Mouse (Mus musculus) MEL (cell line): Measurements from ENCODE around the gene Gid4.
A peak's percentile ranks its signal among the peaks of the same experiment; 100 is the strongest.

Experiments
- CTCF ChIP-seq, 3 experiments: IDR thresholded peaks in 2 of 3; conservative IDR thresholded peaks in 1 of 3; 2 replicates each; pipeline ENCODE4 v1.5.1; 2011 to 2012; ENCODE audit warnings: low read length in 3 of 3, low read depth in 2 of 3, mild to moderate bottlenecking in 2 of 3, improper control_type of control experiment in 1 of 3, inconsistent platforms in 1 of 3, mixed read lengths in 1 of 3, moderate library complexity in 1 of 3; ENCODE audit not compliant: control insufficient read depth in 1 of 3, insufficient read depth in 1 of 3, poor library complexity in 1 of 3, severe bottlenecking in 1 of 3
- E2F4 ChIP-seq: IDR thresholded peaks from 2 replicates; pipeline ENCODE4 v1.6.1; 2011; ENCODE audit warnings: low read depth, low read length, improper control_type of control experiment, borderline replicate concordance
- EP300 ChIP-seq, 2 experiments: IDR thresholded peaks; 2 replicates each; pipeline ENCODE4 v1.6.1; 2011; ENCODE audit warnings: improper control_type of control experiment in 2 of 2, low read length in 2 of 2, low read depth in 1 of 2, mild to moderate bottlenecking in 1 of 2
- GABPA ChIP-seq: IDR thresholded peaks from 2 replicates; pipeline ENCODE4 v1.6.1; 2012; ENCODE audit warnings: low read depth, mild to moderate bottlenecking, inconsistent platforms, low read length, improper control_type of control experiment, moderate library complexity
- GATA1 ChIP-seq: IDR thresholded peaks from 2 replicates; pipeline ENCODE4 v1.6.1; 2011; ENCODE audit warnings: low read depth, low read length, improper control_type of control experiment
- HCFC1 ChIP-seq: IDR thresholded peaks from 2 replicates; pipeline ENCODE4 v1.6.1; 2012; ENCODE audit warnings: low read depth, mild to moderate bottlenecking, inconsistent platforms, low read length, improper control_type of control experiment, moderate library complexity
- MAX ChIP-seq: IDR thresholded peaks from 2 replicates; pipeline ENCODE4 v1.6.1; 2011; ENCODE audit warnings: low read length, improper control_type of control experiment
- POLR2A ChIP-seq, 2 experiments: IDR thresholded peaks; 2 replicates each; pipeline ENCODE4 v1.6.1; 2011 to 2012; ENCODE audit warnings: low read length in 2 of 2, mild to moderate bottlenecking in 2 of 2, control low read depth in 1 of 2, improper control_type of control experiment in 1 of 2, low read depth in 1 of 2, moderate library complexity in 1 of 2; ENCODE audit not compliant: control insufficient read depth in 1 of 2, insufficient read depth in 1 of 2, poor library complexity in 1 of 2
- POLR2AphosphoS2 ChIP-seq: IDR thresholded peaks from 2 replicates; pipeline ENCODE4 v1.6.1; 2011; ENCODE audit warnings: low read length, improper control_type of control experiment
- SMC3 ChIP-seq: IDR thresholded peaks from 2 replicates; pipeline ENCODE4 v1.6.1; 2011; ENCODE audit warnings: low read depth, low read length, improper control_type of control experiment
- TBP ChIP-seq: IDR thresholded peaks from 2 replicates; pipeline ENCODE4 v1.8.0; 2011; ENCODE audit warnings: low read depth, low read length, improper control_type of control experiment
- USF1 ChIP-seq: IDR thresholded peaks from 2 replicates; pipeline ENCODE4 v1.6.1; 2014; ENCODE audit warnings: low read depth, mild to moderate bottlenecking, inconsistent platforms, low read length, improper control_type of control experiment, moderate library complexity
- ZKSCAN1 ChIP-seq: IDR thresholded peaks from 2 replicates; pipeline ENCODE4 v1.6.1; 2012; ENCODE audit warnings: low read depth, mild to moderate bottlenecking, inconsistent platforms, low read length, improper control_type of control experiment, moderate library complexity

- no peak for TF ChIP-seq CTCF (IDR thresholded peaks at IDR 0.05 in 2 of 3, conservative IDR thresholded peaks at IDR 0.05 in 1 of 3; ENCODE audit: control insufficient read depth in 1 of 3, insufficient read depth in 1 of 3, low read depth in 2 of 3, low read length in 3 of 3, poor library complexity in 1 of 3, severe bottlenecking in 1 of 3)
- no peak for TF ChIP-seq POLR2A (IDR thresholded peaks at IDR 0.05; ENCODE audit: control insufficient read depth in 1 of 2, insufficient read depth in 1 of 2, low read depth in 1 of 2, low read length in 2 of 2, poor library complexity in 1 of 2)
- no peak for TF ChIP-seq USF1
- no peak for TF ChIP-seq GATA1
- TF ChIP-seq TBP, result no peak
- TF ChIP-seq HCFC1, result no peak
- TF ChIP-seq E2F4, result no peak
- TF ChIP-seq SMC3, result no peak
- peak; percentile 13; the same call in 1 of the 2 replicates for TF ChIP-seq GABPA
- TF ChIP-seq EP300 (IDR thresholded peaks at IDR 0.05; ENCODE audit: low read depth in 1 of 2, low read length in 2 of 2), result no peak
- TF ChIP-seq MAX, result no peak
- TF ChIP-seq POLR2AphosphoS2, result no peak
- no peak for TF ChIP-seq ZKSCAN1
These were observed 16.6 kb downstream of the Gid4 start for GRCm38 (mm10) chr11:60433501-60433900.
